Mouse (Mus musculus) kidney, adult 2 months (tissue): ENCODE measurements around the gene Stac.

ENCODE experiments used
- CTCF ChIP-seq: fragments of 200-500 bp; conservative IDR thresholded peaks from 2 replicates; pipeline ENCODE4 v1.5.1; 2011; ENCODE audit warnings: low read depth, mild to moderate bottlenecking, control low read depth, low read length, moderate library complexity, mixed read lengths; ENCODE audit not compliant: insufficient read depth, insufficient read length
- POLR2A ChIP-seq: fragments of 200-500 bp; IDR thresholded peaks from one replicate; pipeline ENCODE4 v1.6.1; 2011; ENCODE audit warnings: low read depth, low read length, control low read depth

DNA sequence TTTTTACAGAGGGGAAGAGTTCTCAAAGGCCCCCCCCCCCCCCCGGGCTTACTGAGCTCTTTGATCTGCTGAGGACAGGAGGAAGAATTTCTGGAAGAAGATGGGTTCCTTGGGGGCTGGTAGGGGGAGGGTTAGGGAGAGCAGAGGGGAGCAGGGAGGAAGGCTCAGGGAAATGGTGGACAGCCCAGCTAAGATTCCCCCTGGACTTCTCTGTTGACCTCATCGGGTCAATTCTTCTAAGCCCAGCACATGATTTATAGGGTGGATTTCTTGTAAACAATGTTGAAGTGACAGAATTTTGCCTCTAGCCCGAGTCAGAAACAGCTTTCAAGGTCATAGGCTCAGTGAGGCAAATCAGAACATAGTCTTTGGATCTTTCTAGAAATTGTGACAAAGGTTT, 137.3 kb downstream of the Stac start:
- TF ChIP-seq CTCF: no peak
- no peak for TF ChIP-seq POLR2A
